Mouse (Mus musculus): ENCODE results near the gene Tsc22d3. TPM values are rescaled to one million over a fixed set of nuclear protein-coding genes. Genes with fewer than 3 reads are reported as not detected.
A peak's percentile ranks its signal among the peaks of the same experiment; 100 is the strongest.

The Tsc22d3 gene
- total RNA-seq (2014; rRNA removed; ENCODE audit: low replicate concordance): 187 and 240 TPM in 2 replicates
- polyA plus RNA-seq (2015; fragmentation: Nextera tagmentation; extraction: Ambion mirVana): 165 and 172 TPM in 2 replicates

DNA sequence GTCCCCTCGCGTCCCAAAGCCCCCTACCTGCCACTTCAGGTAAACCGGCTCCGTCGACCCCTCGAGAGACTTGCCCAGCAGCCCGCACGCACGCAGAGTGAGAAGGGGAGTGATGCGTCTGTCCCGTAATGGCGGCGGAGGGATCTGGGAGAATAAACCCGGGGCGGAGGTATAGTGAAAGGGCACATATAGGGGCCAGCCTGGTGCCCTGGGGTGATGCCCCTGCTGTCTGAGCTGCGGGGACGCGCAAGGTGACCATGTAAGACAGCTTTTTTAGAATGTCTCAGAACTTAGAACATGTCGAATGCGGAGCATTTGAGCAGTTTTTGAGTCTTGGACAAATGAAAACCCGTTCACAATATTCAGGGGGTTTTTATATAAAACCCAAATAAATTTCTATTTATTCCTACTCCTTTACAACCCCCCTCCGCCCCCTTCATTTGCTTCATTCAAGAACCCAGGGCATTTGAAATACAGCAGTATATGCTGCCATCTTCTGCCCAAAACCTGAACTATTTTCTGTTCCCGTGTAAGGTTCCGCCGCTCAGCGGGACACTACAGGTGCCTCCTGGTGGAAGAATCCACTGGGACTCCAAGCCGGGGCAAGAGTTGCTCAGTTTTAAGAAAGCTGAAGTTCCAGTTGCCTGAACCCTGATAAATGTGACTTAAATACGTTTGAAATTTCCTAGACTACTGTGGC lies at the start of gene Tsc22d3:
Tsc22d3 (minus strand) TSS at position 250 of the 700 bp plus-strand sequence.
- no peak for TF ChIP-seq EP300 (IDR thresholded peaks at IDR 0.05; ENCODE audit: low read depth)
- TF ChIP-seq CTCF (IDR thresholded peaks at IDR 0.05; ENCODE audit: low read depth): peak; percentile 65
- Histone ChIP-seq H3K9ac (replicated peaks; ENCODE audit: low read depth, low read length) (peak within 1 kb of the TSS; percentile 58), H3K4me3 (ENCODE audit: low read depth, low read length) (peak within 1 kb of the TSS; percentile 68), H3K36me3 (replicated peaks; ENCODE audit: control insufficient read depth, insufficient read depth, low read length) (no peaks in the 10 kb centered on the region), H3K4me1 (ENCODE audit: control insufficient read depth, insufficient read depth) (no peaks in the 10 kb centered on the region; the same call in 1 of the 2 replicates), H3K27me3 (ENCODE audit: control insufficient read depth, insufficient read depth, low read length) (no peaks in the 10 kb centered on the region), H3K27ac (ENCODE audit: low read depth) (peak within 1 kb of the TSS; percentile 89), H3K9me3 (replicated peaks; ENCODE audit: control insufficient read depth, low read length) (no peaks in the 10 kb centered on the region), H3K4me2 (ENCODE audit: low read depth, low read length) (peak within 1 kb of the TSS; percentile 74)
- ATAC-seq (ENCODE audit: insufficient read depth, low read depth) (peak; percentile 39), DNase-seq (ENCODE audit: low spot score) (peak; percentile 51)
- WGBS: 26% methylated on average over 28 of the region's 28 CpGs

DNA sequence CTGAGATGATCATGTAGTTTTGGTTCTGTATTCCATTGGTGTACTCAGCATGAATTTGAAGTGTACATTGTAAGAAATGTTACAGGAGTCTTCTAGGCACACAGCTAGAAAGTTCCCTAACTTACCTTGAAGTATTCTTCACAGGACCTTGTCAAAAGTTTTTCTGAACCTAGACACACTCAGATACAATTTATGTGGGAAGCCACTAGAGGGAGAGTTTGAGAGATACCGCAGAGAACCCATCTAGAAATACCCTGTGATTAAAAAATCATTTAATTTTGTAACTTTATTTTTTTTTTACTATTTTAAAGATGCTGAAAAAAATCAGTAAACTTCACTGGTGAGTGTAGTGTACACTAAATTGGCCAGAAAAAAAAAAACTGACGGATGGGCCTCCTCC lies 39.1 kb upstream of the Tsc22d3 start:
- 64% methylated on average over 2 of the region's 2 CpGs for WGBS
- H3K27ac ChIP-seq (ENCODE audit: low read depth): no peak overlapping the region
- no peak for ATAC-seq (ENCODE audit: insufficient read depth, low read depth)
- no peak for DNase-seq (ENCODE audit: low spot score)
- no peaks in the 10 kb centered on the region for H3K36me3 ChIP-seq (replicated peaks; ENCODE audit: control insufficient read depth, insufficient read depth, low read length)
- no peaks in the 10 kb centered on the region for H3K4me1 ChIP-seq (ENCODE audit: control insufficient read depth, insufficient read depth)
- no peak overlapping the region for H3K4me2 ChIP-seq (ENCODE audit: low read depth, low read length)
- no peak overlapping the region for H3K9ac ChIP-seq (replicated peaks; ENCODE audit: low read depth, low read length)
- H3K27me3 ChIP-seq (ENCODE audit: control insufficient read depth, insufficient read depth, low read length): no peaks in the 10 kb centered on the region
- TF ChIP-seq CTCF (IDR thresholded peaks at IDR 0.05; ENCODE audit: low read depth) (peak; percentile 13; the same call in 1 of the 2 replicates), EP300 (IDR thresholded peaks at IDR 0.05; ENCODE audit: low read depth) (no peak)
- H3K4me3 ChIP-seq (ENCODE audit: low read depth, low read length): no peak overlapping the region
- H3K9me3 ChIP-seq (replicated peaks; ENCODE audit: control insufficient read depth, low read length): no peaks in the 10 kb centered on the region

DNA sequence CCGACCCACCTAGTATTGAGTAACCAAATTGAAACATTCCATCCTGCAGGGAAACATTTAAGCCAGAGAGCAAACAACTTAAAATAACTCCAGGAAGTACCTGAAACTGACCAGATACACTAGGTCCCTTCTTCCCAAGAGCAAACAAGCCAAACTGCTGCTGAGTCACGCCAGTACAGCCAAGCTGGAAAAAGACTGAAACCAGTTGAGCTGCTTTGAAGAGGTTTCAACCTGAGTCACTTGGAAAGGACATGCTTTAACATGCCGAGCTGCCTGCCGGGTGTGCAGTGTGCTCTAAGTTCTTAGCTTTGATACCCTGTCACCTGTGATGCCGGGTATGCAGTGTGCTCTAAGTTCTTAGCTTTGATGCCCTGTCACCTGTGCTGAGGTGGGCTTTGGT lies 37.6 kb upstream of the Tsc22d3 start:
- Histone ChIP-seq H3K36me3 (replicated peaks; ENCODE audit: control insufficient read depth, insufficient read depth, low read length) (no peaks in the 10 kb centered on the region), H3K9ac (replicated peaks; ENCODE audit: low read depth, low read length) (no peak overlapping the region), H3K27me3 (ENCODE audit: control insufficient read depth, insufficient read depth, low read length) (no peaks in the 10 kb centered on the region), H3K4me1 (ENCODE audit: control insufficient read depth, insufficient read depth) (no peaks in the 10 kb centered on the region), H3K9me3 (replicated peaks; ENCODE audit: control insufficient read depth, low read length) (no peaks in the 10 kb centered on the region), H3K27ac (ENCODE audit: low read depth) (no peak overlapping the region), H3K4me3 (ENCODE audit: low read depth, low read length) (no peak overlapping the region), H3K4me2 (ENCODE audit: low read depth, low read length) (no peak overlapping the region)
- TF ChIP-seq EP300 (IDR thresholded peaks at IDR 0.05; ENCODE audit: low read depth): no peak
- no peak for TF ChIP-seq CTCF (IDR thresholded peaks at IDR 0.05; ENCODE audit: low read depth)
- WGBS: 65% methylated on average over 5 of the region's 5 CpGs
- DNase-seq (ENCODE audit: low spot score) (no peak), ATAC-seq (ENCODE audit: insufficient read depth, low read depth) (no peak)

DNA sequence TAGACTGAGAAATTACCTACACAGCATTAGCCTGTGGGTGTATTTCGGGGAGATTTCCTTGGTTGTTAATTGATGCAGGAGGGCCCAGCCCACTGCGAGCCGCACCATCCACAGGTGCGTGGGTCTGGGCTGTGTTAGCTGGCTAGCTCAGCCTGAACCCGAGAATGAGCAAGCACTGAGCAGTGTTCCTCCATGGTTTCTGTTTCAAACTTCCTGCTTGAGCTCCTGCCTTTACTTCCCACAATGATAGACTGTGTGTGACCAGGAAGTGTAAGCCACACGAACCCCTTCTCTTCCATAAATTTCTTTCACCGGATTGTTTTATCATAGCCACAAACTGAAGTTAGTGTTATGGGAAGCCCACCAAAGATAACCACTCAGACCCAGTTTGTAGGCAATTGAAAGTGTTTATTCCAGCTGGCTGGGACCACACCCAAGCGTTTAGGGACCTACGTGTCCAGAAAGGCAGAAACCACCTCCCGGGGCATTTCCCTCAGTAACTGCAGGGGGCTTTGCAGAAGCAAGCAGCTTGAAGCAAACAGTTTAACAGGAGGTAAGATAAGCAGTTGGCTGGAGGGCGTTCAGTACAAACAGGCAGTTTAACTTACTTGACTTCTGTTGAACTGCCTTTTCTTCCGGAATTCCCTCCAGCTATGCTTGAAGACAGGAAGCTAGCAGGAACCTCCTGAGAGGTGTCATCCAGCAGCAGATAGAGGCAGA lies 24.6 kb upstream of the Tsc22d3 start:
- H3K4me1 ChIP-seq (ENCODE audit: control insufficient read depth, insufficient read depth): no peaks in the 10 kb centered on the region
- no peak overlapping the region for H3K4me2 ChIP-seq (ENCODE audit: low read depth, low read length)
- H3K9ac ChIP-seq (replicated peaks; ENCODE audit: low read depth, low read length): no peak overlapping the region
- 54% methylated on average over 12 of the region's 12 CpGs for WGBS
- DNase-seq (ENCODE audit: low spot score) (no peak), ATAC-seq (ENCODE audit: insufficient read depth, low read depth) (no peak)
- H3K27me3 ChIP-seq (ENCODE audit: control insufficient read depth, insufficient read depth, low read length): no peaks in the 10 kb centered on the region
- TF ChIP-seq EP300 (IDR thresholded peaks at IDR 0.05; ENCODE audit: low read depth) (no peak), CTCF (IDR thresholded peaks at IDR 0.05; ENCODE audit: low read depth) (no peak)
- no peak overlapping the region for H3K27ac ChIP-seq (ENCODE audit: low read depth)
- H3K36me3 ChIP-seq (replicated peaks; ENCODE audit: control insufficient read depth, insufficient read depth, low read length): no peaks in the 10 kb centered on the region
- H3K9me3 ChIP-seq (replicated peaks; ENCODE audit: control insufficient read depth, low read length): no peaks in the 10 kb centered on the region
- no peak overlapping the region for H3K4me3 ChIP-seq (ENCODE audit: low read depth, low read length)

DNA sequence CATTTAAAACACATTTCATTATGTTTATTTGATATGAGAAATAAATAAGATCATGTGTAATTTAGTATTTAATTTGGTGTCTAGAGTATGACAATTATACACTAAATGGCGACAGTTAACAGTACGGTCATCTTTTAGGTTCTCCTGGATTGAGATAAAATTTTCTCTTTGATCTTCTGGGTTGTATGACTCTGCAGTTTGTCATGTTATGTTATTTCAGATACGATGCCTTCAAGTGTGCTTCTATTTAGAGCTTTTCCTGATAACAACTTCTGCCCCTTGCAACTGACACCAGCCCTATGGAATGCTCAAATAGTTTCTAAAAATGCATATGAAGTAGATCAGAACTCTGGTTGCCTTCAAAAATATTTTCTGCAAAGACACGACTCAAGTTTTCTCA lies 9.5 kb upstream of the Tsc22d3 start:
- Histone ChIP-seq H3K27me3 (ENCODE audit: control insufficient read depth, insufficient read depth, low read length) (no peaks in the 10 kb centered on the region), H3K36me3 (replicated peaks; ENCODE audit: control insufficient read depth, insufficient read depth, low read length) (no peaks in the 10 kb centered on the region)
- no peak for ATAC-seq (ENCODE audit: insufficient read depth, low read depth)

More for the DNA sequence above, 9.5 kb upstream of the Tsc22d3 start:
- no peak overlapping the region for H3K4me2 ChIP-seq (ENCODE audit: low read depth, low read length)
- no peaks in the 10 kb centered on the region for H3K4me1 ChIP-seq (ENCODE audit: control insufficient read depth, insufficient read depth)
- WGBS: 31% methylated on average over 4 of the region's 4 CpGs
- no peak overlapping the region for H3K9ac ChIP-seq (replicated peaks; ENCODE audit: low read depth, low read length)
- TF ChIP-seq EP300 (IDR thresholded peaks at IDR 0.05; ENCODE audit: low read depth): no peak
- TF ChIP-seq CTCF (IDR thresholded peaks at IDR 0.05; ENCODE audit: low read depth): no peak
- H3K9me3 ChIP-seq (replicated peaks; ENCODE audit: control insufficient read depth, low read length): no peaks in the 10 kb centered on the region
- no peak overlapping the region for H3K4me3 ChIP-seq (ENCODE audit: low read depth, low read length)
- DNase-seq (ENCODE audit: low spot score): no peak
- no peak overlapping the region for H3K27ac ChIP-seq (ENCODE audit: low read depth)

Data from heart, postnatal 0 days (tissue).